Mouse (Mus musculus) liver, embryonic 14.5 days (tissue): ENCODE measurements around the gene Arl3.

Source experiments
- CTCF ChIP-seq: IDR thresholded peaks from 2 replicates; pipeline ENCODE4 v1.5.1; 2016; ENCODE audit warnings: antibody characterized with exemption, low read depth, control low read depth
- EP300 ChIP-seq: IDR thresholded peaks from 2 replicates; pipeline ENCODE4 v1.6.1; 2016; ENCODE audit warnings: antibody characterized with exemption, low read depth

GRCm38 (mm10) chr19:46598720-46599252 lies 25.8 kb upstream of the Arl3 start, which contains the start of gene Wbp1l:
- no peak for TF ChIP-seq CTCF
- TF ChIP-seq EP300, result no peak
